Mouse (Mus musculus) neural tube, embryonic 11.5 days (tissue): ENCODE data around the gene Nipbl. TPM values are rescaled to one million over a fixed set of nuclear protein-coding genes. Genes with fewer than 3 reads are reported as not detected.

ENCODE experiments used
- ATAC-seq: fragments of 200-750 bp; cut with Nextera tagmentation; 2 replicates; pipeline ENCODE4 v1.8.0; 2017; ENCODE audit warnings: moderate number of reproducible peaks, mild to moderate bottlenecking, moderate TSS enrichment, moderate library complexity; ENCODE audit not compliant: insufficient read depth, low FRiP score, low TSS enrichment
- DNase-seq: peaks from one replicate; pipeline ENCODE4 v3.0.0-alpha.2; 2015; ENCODE audit warnings: low spot score
- H3K27ac ChIP-seq: fragments of 300-500 bp; sonication (generic); 2 replicates; pipeline ENCODE4 v1.5.1; 2014; ENCODE audit warnings: low read depth, mild to moderate bottlenecking, low read length
- H3K27me3 ChIP-seq: fragments of 300-500 bp; sonication (generic); 2 replicates; pipeline ENCODE4 v1.6.1; 2014; ENCODE audit warnings: mild to moderate bottlenecking, low read length, mixed read lengths; ENCODE audit not compliant: control insufficient read depth, insufficient read depth
- H3K36me3 ChIP-seq: fragments of 300-500 bp; sonication (generic); 2 replicates; pipeline ENCODE4 v1.6.1; 2014; ENCODE audit warnings: mild to moderate bottlenecking, low read length, moderate library complexity, mixed read lengths; ENCODE audit not compliant: control insufficient read depth, insufficient read depth
- H3K4me1 ChIP-seq: fragments of 300-500 bp; sonication (generic); 2 replicates; pipeline ENCODE4 v1.6.1; 2014; ENCODE audit warnings: low read length, mixed read lengths; ENCODE audit not compliant: control insufficient read depth, insufficient read depth
- H3K4me2 ChIP-seq: fragments of 300-500 bp; sonication (generic); 2 replicates; pipeline ENCODE4 v1.6.1; 2014; ENCODE audit warnings: low read depth, mild to moderate bottlenecking, moderate library complexity
- H3K4me3 ChIP-seq: fragments of 300-500 bp; sonication (generic); 2 replicates; pipeline ENCODE4 v1.5.1; 2014; ENCODE audit warnings: low read depth, low read length
- H3K9ac ChIP-seq: fragments of 300-500 bp; sonication (generic); 2 replicates; pipeline ENCODE4 v1.6.1; 2014; ENCODE audit warnings: mild to moderate bottlenecking, low read length
- H3K9me3 ChIP-seq: fragments of 300-500 bp; sonication (generic); 2 replicates; pipeline ENCODE4 v1.6.1; 2016; ENCODE audit warnings: low read length; ENCODE audit not compliant: control insufficient read depth
- WGBS: fragments of 180-500 bp; shearing (Covaris S2); extraction: QIAGEN DNeasy Blood & Tissue Kit; methylation state at CpG from one replicate; pipeline ENCODE4 v1.1.7; 2014; 5-methylcytosine and 5-hydroxymethylcytosine counted together
- polyA plus RNA-seq: library from polyadenylated mRNA; unstranded; fragments of >200 nt; fragmentation: Nextera tagmentation; extraction: Ambion mirVana; gene quantifications from 2 replicates; pipeline ENCODE4 v1.2.1, GENCODE M21; 2014

Gene Nipbl
- polyA plus RNA-seq, 1 experiment from 2014 or later = 24.1 TPM

DNA sequence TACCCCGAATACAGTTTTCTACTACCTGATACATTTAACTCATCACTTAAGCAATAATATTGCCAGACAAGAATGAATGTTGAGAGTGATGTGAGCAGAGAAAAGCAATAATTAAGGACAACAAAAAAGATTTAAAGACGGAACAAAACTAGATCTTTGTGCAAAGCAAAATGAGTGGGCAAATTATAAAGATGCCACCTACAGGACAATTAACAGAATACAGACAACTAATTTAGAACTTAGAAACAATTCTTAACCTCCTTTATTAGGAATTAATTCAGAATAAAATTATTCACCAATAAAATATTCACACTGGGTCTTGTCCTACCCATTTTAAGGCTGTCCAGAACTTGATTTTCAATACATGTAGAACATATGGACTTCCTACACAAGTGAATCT, 38.0 kb downstream of the Nipbl start:
- no peaks in the 10 kb centered on the region for H3K27me3 ChIP-seq
- no peak overlapping the region for H3K9ac ChIP-seq
- no peak for DNase-seq
- H3K36me3 ChIP-seq = no peaks in the 10 kb centered on the region
- no peak for ATAC-seq
- no peak overlapping the region for H3K4me3 ChIP-seq
- H3K27ac ChIP-seq = no peak overlapping the region
- 93% methylated on average over 2 of the region's 2 CpGs for WGBS
- no peak overlapping the region for H3K4me2 ChIP-seq
- H3K4me1 ChIP-seq = no peaks in the 10 kb centered on the region
- no peaks in the 10 kb centered on the region for H3K9me3 ChIP-seq

- H3K4me3 ChIP-seq = no peak overlapping the region
- WGBS = 96% methylated on average over 2 of the region's 2 CpGs
- H3K9ac ChIP-seq = no peak overlapping the region
- no peaks in the 10 kb centered on the region for H3K27me3 ChIP-seq
- H3K4me2 ChIP-seq = no peak overlapping the region
- no peak overlapping the region for H3K27ac ChIP-seq
- H3K36me3 ChIP-seq = no peaks in the 10 kb centered on the region
- H3K4me1 ChIP-seq = no peaks in the 10 kb centered on the region
- no peak for DNase-seq
- no peaks in the 10 kb centered on the region for H3K9me3 ChIP-seq
- ATAC-seq = no peak
Measured at GRCm38 (mm10) chr15:8402591-8402990, 41.7 kb downstream of the Nipbl start.

- H3K27me3 ChIP-seq = no peaks in the 10 kb centered on the region
- H3K27ac ChIP-seq = no peak overlapping the region
- no peak overlapping the region for H3K4me2 ChIP-seq
- H3K9me3 ChIP-seq = no peaks in the 10 kb centered on the region
- H3K9ac ChIP-seq = no peak overlapping the region
- WGBS = 88% methylated on average over 2 of the region's 2 CpGs
- no peaks in the 10 kb centered on the region for H3K36me3 ChIP-seq
- no peak for DNase-seq
- ATAC-seq = no peak
- H3K4me3 ChIP-seq = no peak overlapping the region
- no peaks in the 10 kb centered on the region for H3K4me1 ChIP-seq
Measured at GRCm38 (mm10) chr15:8401536-8401935, 42.7 kb downstream of the Nipbl start.

DNA sequence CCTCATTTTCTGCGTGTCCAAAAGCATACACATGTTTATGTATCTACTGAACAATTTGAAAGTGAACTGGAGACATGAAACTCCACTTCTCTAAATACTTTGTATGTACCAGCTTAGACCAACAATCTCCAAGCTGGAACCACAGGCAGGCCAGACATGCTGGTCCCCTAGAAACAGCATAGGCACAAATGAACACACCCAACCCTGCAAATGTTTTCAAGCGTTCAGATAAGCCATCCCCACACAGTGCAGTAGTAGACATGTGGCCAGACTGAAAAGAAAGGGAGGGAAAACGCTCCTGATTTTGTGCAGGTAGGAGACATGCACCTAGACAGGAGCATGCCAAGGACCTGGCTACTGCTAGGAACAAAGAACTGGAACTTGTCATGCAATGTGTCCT, 52.5 kb downstream of the Nipbl start:
- DNase-seq (no peak), ATAC-seq (no peak)
- no peaks in the 10 kb centered on the region for H3K9me3 ChIP-seq
- H3K27ac ChIP-seq = no peak overlapping the region
- no peaks in the 10 kb centered on the region for H3K36me3 ChIP-seq
- H3K27me3 ChIP-seq = no peaks in the 10 kb centered on the region
- no peak overlapping the region for H3K4me2 ChIP-seq
- 94% methylated on average over 3 of the region's 3 CpGs for WGBS
- no peak overlapping the region for H3K4me3 ChIP-seq
- H3K4me1 ChIP-seq = no peaks in the 10 kb centered on the region
- no peak overlapping the region for H3K9ac ChIP-seq

DNA sequence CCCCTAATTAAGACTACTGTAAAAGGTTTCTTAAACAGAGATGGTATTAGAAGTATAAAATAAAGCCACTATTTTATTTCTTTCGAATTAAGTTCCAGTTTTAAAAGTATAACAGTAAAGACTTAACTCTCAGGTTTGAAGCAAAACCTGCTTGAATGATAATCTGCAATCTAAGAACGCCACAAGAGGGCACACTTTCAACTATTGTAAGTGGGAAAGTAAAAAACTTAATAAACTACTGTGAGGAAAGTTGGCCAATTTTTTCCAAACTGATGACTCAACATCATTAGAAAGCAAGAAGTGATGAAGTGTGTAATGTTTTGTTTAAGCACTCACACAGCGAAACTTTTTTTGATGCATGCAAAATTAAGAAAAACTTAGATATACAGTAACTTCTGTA, 62.0 kb downstream of the Nipbl start:
- no peaks in the 10 kb centered on the region for H3K9me3 ChIP-seq
- H3K4me3 ChIP-seq = no peak overlapping the region
- no peak for DNase-seq
- no peak overlapping the region for H3K4me2 ChIP-seq
- ATAC-seq = no peak
- WGBS = 74% methylated on average over 3 of the region's 3 CpGs
- no peak overlapping the region for H3K9ac ChIP-seq
- no peaks in the 10 kb centered on the region for H3K36me3 ChIP-seq
- no peak overlapping the region for H3K27ac ChIP-seq
- H3K4me1 ChIP-seq = no peaks in the 10 kb centered on the region
- H3K27me3 ChIP-seq = no peaks in the 10 kb centered on the region

DNA sequence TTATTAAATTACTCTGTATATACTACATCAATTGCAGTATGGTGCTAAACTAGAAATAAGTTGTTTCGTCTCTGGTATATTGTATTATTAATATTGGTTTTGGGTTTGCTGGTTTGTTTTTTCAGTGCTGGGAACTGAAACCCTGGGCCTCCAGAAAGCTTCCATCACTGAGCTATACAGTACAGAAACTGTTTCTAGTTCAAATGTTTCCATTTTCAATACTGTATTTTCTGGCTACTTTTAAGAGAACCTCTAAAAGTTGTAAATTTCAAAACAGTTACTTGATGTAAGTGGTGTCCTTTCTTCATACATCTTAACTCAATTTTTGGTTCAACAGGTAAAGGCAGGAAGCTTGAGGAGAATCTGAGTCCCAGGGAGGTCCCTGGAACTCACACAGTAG, 68.6 kb downstream of the Nipbl start:
- 98% methylated on average over 1 of the region's 1 CpGs for WGBS
- no peak for ATAC-seq
- no peak for DNase-seq
- 0 out of 2 replicates have a peak, but pooled peaks cover 3% of the 10 kb centered on the region for H3K36me3 ChIP-seq
- no peaks in the 10 kb centered on the region for H3K9me3 ChIP-seq
- H3K4me2 ChIP-seq = no peak overlapping the region
- H3K9ac ChIP-seq = no peak overlapping the region
- H3K27ac ChIP-seq = no peak overlapping the region
- H3K4me3 ChIP-seq = no peak overlapping the region
- H3K4me1 ChIP-seq = no peaks in the 10 kb centered on the region
- no peaks in the 10 kb centered on the region for H3K27me3 ChIP-seq

- Histone ChIP-seq H3K4me2 (no peak overlapping the region), H3K9me3 (no peaks in the 10 kb centered on the region), H3K4me3 (no peak overlapping the region), H3K4me1 (no peaks in the 10 kb centered on the region), H3K36me3 (0 out of 2 replicates have a peak, but pooled peaks cover 3% of the 10 kb centered on the region), H3K9ac (no peak overlapping the region), H3K27ac (no peak overlapping the region), H3K27me3 (no peaks in the 10 kb centered on the region)
- WGBS = 78% methylated on average over 3 of the region's 3 CpGs
- DNase-seq (no peak), ATAC-seq (no peak)
Measured at GRCm38 (mm10) chr15:8374724-8375123, 69.5 kb downstream of the Nipbl start.

DNA sequence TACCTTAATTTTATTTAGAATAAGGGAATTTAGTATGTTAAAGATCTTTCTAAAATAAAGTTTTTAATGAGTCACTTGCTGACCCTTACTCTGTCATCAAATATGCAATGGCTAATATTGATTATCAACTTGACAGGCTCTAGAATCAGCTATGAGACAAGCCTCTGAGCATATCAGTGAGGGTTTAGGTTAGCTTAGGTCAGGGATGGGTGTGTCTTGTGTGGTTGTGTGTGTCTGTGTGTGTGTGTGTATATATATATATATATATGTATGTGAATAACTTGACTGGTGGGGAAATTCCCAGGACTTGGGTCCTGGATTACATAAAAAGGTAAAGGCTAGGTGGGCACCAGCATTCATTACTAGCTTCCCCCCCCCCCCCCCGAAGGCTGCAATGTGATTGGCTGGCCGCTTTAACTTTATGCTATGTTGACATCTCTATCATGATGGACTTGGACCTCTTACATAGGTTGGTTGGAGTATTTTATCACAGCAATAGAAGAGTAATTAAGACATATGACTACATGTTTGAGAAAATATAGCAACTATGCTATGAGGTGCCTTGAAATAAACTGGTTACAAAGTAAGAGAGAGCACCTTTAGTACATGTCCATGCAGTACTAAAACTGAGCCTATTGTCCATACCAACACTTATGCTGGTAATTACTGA, 97.0 kb downstream of the Nipbl start:
- no peaks in the 10 kb centered on the region for H3K27me3 ChIP-seq
- WGBS = 89% methylated on average over 2 of the region's 2 CpGs
- H3K36me3 ChIP-seq = no peaks in the 10 kb centered on the region
- H3K4me3 ChIP-seq = no peak overlapping the region
- H3K9me3 ChIP-seq = no peaks in the 10 kb centered on the region
- no peak overlapping the region for H3K4me2 ChIP-seq
- H3K4me1 ChIP-seq = no peaks in the 10 kb centered on the region
- H3K9ac ChIP-seq = no peak overlapping the region
- no peak for DNase-seq
- ATAC-seq = no peak
- H3K27ac ChIP-seq = no peak overlapping the region

- ATAC-seq (no peak), DNase-seq (no peak)
- Histone ChIP-seq H3K27ac (no peak overlapping the region), H3K27me3 (no peaks in the 10 kb centered on the region), H3K9me3 (no peaks in the 10 kb centered on the region), H3K4me3 (no peak overlapping the region), H3K36me3 (peaks cover 5% of the 10 kb centered on the region), H3K4me2 (no peak overlapping the region), H3K4me1 (no peaks in the 10 kb centered on the region), H3K9ac (no peak overlapping the region)
- WGBS = 94% methylated on average over 4 of the region's 4 CpGs
Measured at GRCm38 (mm10) chr15:8340596-8340995, 103.7 kb downstream of the Nipbl start.
